Mouse (Mus musculus) limb, embryonic 14.5 days (tissue): ENCODE measurements at regions not wholly inside any gene's neighbourhood (a gene's known extent, or its start where the extent isn't known, plus 50 kb on each side); places are given as distances from the start of the nearest gene placed in this dataset.

Source experiments
- ATAC-seq: fragments of 200-750 bp; cut with Nextera tagmentation; 2 replicates; pipeline ENCODE4 v1.8.0; 2017; ENCODE audit warnings: low read depth, moderate number of reproducible peaks, moderate TSS enrichment; ENCODE audit not compliant: low FRiP score
- DNase-seq: peaks from one replicate; pipeline ENCODE4 v3.0.0-alpha.2; 2015; ENCODE audit warnings: low spot score
- H3K27ac ChIP-seq: fragments of 300-500 bp; sonication (generic); replicated peaks from 2 replicates; pipeline ENCODE4 v1.5.1; 2014; ENCODE audit warnings: low read depth, mild to moderate bottlenecking, low read length, moderate library complexity, mixed read lengths
- H3K27me3 ChIP-seq: fragments of 300-500 bp; sonication (generic); 2 replicates; pipeline ENCODE4 v1.6.1; 2014; ENCODE audit warnings: low read length, mixed read lengths; ENCODE audit not compliant: control insufficient read depth, insufficient read depth
- H3K36me3 ChIP-seq: fragments of 300-500 bp; sonication (generic); 2 replicates; pipeline ENCODE4 v1.6.1; 2014; ENCODE audit warnings: mild to moderate bottlenecking, low read length, moderate library complexity, mixed read lengths; ENCODE audit not compliant: control insufficient read depth, insufficient read depth
- H3K4me1 ChIP-seq: fragments of 300-500 bp; sonication (generic); 2 replicates; pipeline ENCODE4 v1.6.1; 2014; ENCODE audit warnings: antibody characterized with exemption, low read length, mixed read lengths; ENCODE audit not compliant: control insufficient read depth, insufficient read depth
- H3K4me2 ChIP-seq: fragments of 300-500 bp; sonication (generic); replicated peaks from 2 replicates; pipeline ENCODE4 v1.6.1; 2014; ENCODE audit warnings: low read depth, mild to moderate bottlenecking, low read length, moderate library complexity; ENCODE audit not compliant: severe bottlenecking
- H3K4me3 ChIP-seq: fragments of 300-500 bp; sonication (generic); replicated peaks from 2 replicates; pipeline ENCODE4 v1.5.1; 2014; ENCODE audit warnings: low read length
- H3K9ac ChIP-seq: fragments of 300-500 bp; sonication (generic); 2 replicates; pipeline ENCODE4 v1.6.1; 2014; ENCODE audit warnings: mild to moderate bottlenecking, low read depth, low read length, moderate library complexity; ENCODE audit not compliant: severe bottlenecking
- H3K9me3 ChIP-seq: fragments of 300-500 bp; sonication (generic); 2 replicates; pipeline ENCODE4 v1.6.1; 2016; ENCODE audit warnings: low read length; ENCODE audit not compliant: control insufficient read depth
- POLR2A ChIP-seq: fragments of 200-500 bp; IDR thresholded peaks from 2 replicates; pipeline ENCODE4 v1.8.0; 2012; ENCODE audit warnings: inconsistent platforms, mild to moderate bottlenecking, moderate library complexity, borderline replicate concordance; ENCODE audit not compliant: insufficient read depth, insufficient read length; ENCODE audit errors: extremely low read depth
- WGBS: fragments of 180-500 bp; shearing (Covaris S2); extraction: QIAGEN DNeasy Blood & Tissue Kit; methylation state at CpG from one replicate; pipeline ENCODE4 v1.1.7; 2014; 5-methylcytosine and 5-hydroxymethylcytosine counted together

- Histone ChIP-seq H3K27me3 (no peaks in the 10 kb centered on the region), H3K36me3 (no peaks in the 10 kb centered on the region), H3K9ac (no peak overlapping the region), H3K4me2 (no peak overlapping the region), H3K27ac (no peak overlapping the region), H3K4me1 (no peaks in the 10 kb centered on the region), H3K4me3 (no peak overlapping the region), H3K9me3 (no peaks in the 10 kb centered on the region)
- WGBS: 63% methylated on average over 1 of the region's 1 CpGs
- no peak for ATAC-seq
- TF ChIP-seq POLR2A: no peak
- DNase-seq: no peak
Measured at GRCm38 (mm10) chr13:107394451-107394850, 372.5 kb upstream of the Kif2a start.

- Histone ChIP-seq H3K36me3 (no peaks in the 10 kb centered on the region), H3K4me2 (no peak overlapping the region), H3K27ac (no peak overlapping the region), H3K9ac (no peak overlapping the region), H3K4me3 (no peak overlapping the region), H3K9me3 (no peaks in the 10 kb centered on the region), H3K27me3 (no peaks in the 10 kb centered on the region), H3K4me1 (no peaks in the 10 kb centered on the region)
- 62% methylated on average over 4 of the region's 4 CpGs for WGBS
- no peak for TF ChIP-seq POLR2A
- ATAC-seq (no peak), DNase-seq (no peak)
Measured at GRCm38 (mm10) chr13:107389535-107390150, 367.7 kb upstream of the Kif2a start.

- WGBS: 76% methylated on average over 3 of the region's 3 CpGs
- no peak for DNase-seq
- TF ChIP-seq POLR2A: no peak
- no peak for ATAC-seq
- no peak overlapping the region for H3K9ac ChIP-seq
- H3K4me2 ChIP-seq: no peak overlapping the region
- H3K9me3 ChIP-seq: no peaks in the 10 kb centered on the region
- no peaks in the 10 kb centered on the region for H3K36me3 ChIP-seq
- no peaks in the 10 kb centered on the region for H3K4me1 ChIP-seq
- no peak overlapping the region for H3K4me3 ChIP-seq
- H3K27me3 ChIP-seq: no peaks in the 10 kb centered on the region
- no peak overlapping the region for H3K27ac ChIP-seq
Measured at GRCm38 (mm10) chr13:107389074-107389473, 367.1 kb upstream of the Kif2a start.

GRCm38 (mm10) chr13:107378076-107378475 lies 356.1 kb upstream of the Kif2a start:
- WGBS: 79% methylated on average over 1 of the region's 1 CpGs
- Histone ChIP-seq H3K27ac (no peak overlapping the region), H3K4me2 (no peak overlapping the region), H3K9ac (no peak overlapping the region), H3K9me3 (no peaks in the 10 kb centered on the region), H3K27me3 (no peaks in the 10 kb centered on the region), H3K4me3 (no peak overlapping the region), H3K36me3 (no peaks in the 10 kb centered on the region), H3K4me1 (no peaks in the 10 kb centered on the region)
- TF ChIP-seq POLR2A: no peak
- no peak for DNase-seq
- no peak for ATAC-seq

GRCm38 (mm10) chr13:107372666-107373065 lies 350.7 kb upstream of the Kif2a start:
- H3K4me1 ChIP-seq: no peaks in the 10 kb centered on the region
- ATAC-seq: no peak

More at GRCm38 (mm10) chr13:107372666-107373065, 350.7 kb upstream of the Kif2a start:
- Histone ChIP-seq H3K27ac (no peak overlapping the region), H3K9me3 (no peaks in the 10 kb centered on the region), H3K36me3 (no peaks in the 10 kb centered on the region), H3K4me3 (no peak overlapping the region), H3K9ac (no peak overlapping the region), H3K27me3 (no peaks in the 10 kb centered on the region), H3K4me2 (no peak overlapping the region)
- DNase-seq: no peak
- TF ChIP-seq POLR2A: no peak
- WGBS: 88% methylated on average over 3 of the region's 3 CpGs
